Mouse (Mus musculus): ENCODE data around the gene Xntrpc. TPM values are rescaled to one million over a fixed set of nuclear protein-coding genes. Genes with fewer than 3 reads are reported as not detected.

Xntrpc gene
- polyA plus RNA-seq, 1 experiment from 2014 or later = 0.30 TPM

Other genes with a start within 250 kb of the Xntrpc start
- not detected in 2 replicates for gene Phox2a, start 247.4 kb upstream of the Xntrpc start, polyA plus RNA-seq (2015; fragmentation: Nextera tagmentation; extraction: Ambion mirVana)
- gene Inppl1, start 227.5 kb upstream of the Xntrpc start, polyA plus RNA-seq (2015; fragmentation: Nextera tagmentation; extraction: Ambion mirVana) = 6.3 and 7.0 TPM in 2 replicates
- 6.1 and 7.7 TPM in 2 replicates for gene Folr2, start 208.5 kb upstream of the Xntrpc start, polyA plus RNA-seq (2015; fragmentation: Nextera tagmentation; extraction: Ambion mirVana)
- gene Anapc15, start 202.0 kb upstream of the Xntrpc start, polyA plus RNA-seq (2015; fragmentation: Nextera tagmentation; extraction: Ambion mirVana) = 44.5 and 48.0 TPM in 2 replicates
- gene Folr1, start 194.9 kb upstream of the Xntrpc start, polyA plus RNA-seq (2015; fragmentation: Nextera tagmentation; extraction: Ambion mirVana) = 0.24 and 0.62 TPM in 2 replicates
- gene Lamtor1, start 159.8 kb upstream of the Xntrpc start, polyA plus RNA-seq (2015; fragmentation: Nextera tagmentation; extraction: Ambion mirVana) = 68.8 and 69.0 TPM in 2 replicates
- gene Tomt, start 159.4 kb upstream of the Xntrpc start, polyA plus RNA-seq (2015; fragmentation: Nextera tagmentation; extraction: Ambion mirVana) = 0.08 and 0.15 TPM in 2 replicates
- gene Lrrc51, start 131.8 kb upstream of the Xntrpc start, polyA plus RNA-seq (2015; fragmentation: Nextera tagmentation; extraction: Ambion mirVana) = 1.6 and 1.7 TPM in 2 replicates
- gene Numa1, start 131.6 kb upstream of the Xntrpc start, polyA plus RNA-seq (2015; fragmentation: Nextera tagmentation; extraction: Ambion mirVana) = 30.1 and 33.6 TPM in 2 replicates
- gene Il18bp, start 47.0 kb upstream of the Xntrpc start, polyA plus RNA-seq (2015; fragmentation: Nextera tagmentation; extraction: Ambion mirVana) = 22.9 and 31.8 TPM in 2 replicates
- gene Rnf121, start 244 bp upstream of the Xntrpc start, polyA plus RNA-seq (2015; fragmentation: Nextera tagmentation; extraction: Ambion mirVana) = 11.5 and 14.4 TPM in 2 replicates
- gene Xndc1, start 202 bp upstream of the Xntrpc start, polyA plus RNA-seq (2015; fragmentation: Nextera tagmentation; extraction: Ambion mirVana) = 11.4 and 13.3 TPM in 2 replicates
- 0.36 TPM in 1 of 2 replicates, not detected in the other for gene Trpc2, start 17.4 kb downstream of the Xntrpc start, polyA plus RNA-seq (2015; fragmentation: Nextera tagmentation; extraction: Ambion mirVana)
- 0.77 and 1.6 TPM in 2 replicates for gene Art1, start 36.0 kb downstream of the Xntrpc start, polyA plus RNA-seq (2015; fragmentation: Nextera tagmentation; extraction: Ambion mirVana)
- gene Art5, start 43.8 kb downstream of the Xntrpc start, polyA plus RNA-seq (2015; fragmentation: Nextera tagmentation; extraction: Ambion mirVana) = 0.25 and 0.30 TPM in 2 replicates
- gene Chrna10, start 51.1 kb downstream of the Xntrpc start, polyA plus RNA-seq (2015; fragmentation: Nextera tagmentation; extraction: Ambion mirVana) = not detected in 2 replicates
- 13.4 and 13.5 TPM in 2 replicates for gene Nup98, start 144.5 kb downstream of the Xntrpc start, polyA plus RNA-seq (2015; fragmentation: Nextera tagmentation; extraction: Ambion mirVana)
- gene Pgap2, start 144.5 kb downstream of the Xntrpc start, polyA plus RNA-seq (2015; fragmentation: Nextera tagmentation; extraction: Ambion mirVana) = 22.2 and 23.5 TPM in 2 replicates
- 57.4 and 62.3 TPM in 2 replicates for gene Rhog, start 190.3 kb downstream of the Xntrpc start, polyA plus RNA-seq (2015; fragmentation: Nextera tagmentation; extraction: Ambion mirVana)
- 14.9 and 16.5 TPM in 2 replicates for gene Stim1, start 202.1 kb downstream of the Xntrpc start, polyA plus RNA-seq (2015; fragmentation: Nextera tagmentation; extraction: Ambion mirVana)

All from liver, embryonic 15.5 days (tissue).